Mouse (Mus musculus): ENCODE results near the gene Tex33.
A peak's percentile ranks its signal among the peaks of the same experiment; 100 is the strongest.

Tex33 gene

DNA sequence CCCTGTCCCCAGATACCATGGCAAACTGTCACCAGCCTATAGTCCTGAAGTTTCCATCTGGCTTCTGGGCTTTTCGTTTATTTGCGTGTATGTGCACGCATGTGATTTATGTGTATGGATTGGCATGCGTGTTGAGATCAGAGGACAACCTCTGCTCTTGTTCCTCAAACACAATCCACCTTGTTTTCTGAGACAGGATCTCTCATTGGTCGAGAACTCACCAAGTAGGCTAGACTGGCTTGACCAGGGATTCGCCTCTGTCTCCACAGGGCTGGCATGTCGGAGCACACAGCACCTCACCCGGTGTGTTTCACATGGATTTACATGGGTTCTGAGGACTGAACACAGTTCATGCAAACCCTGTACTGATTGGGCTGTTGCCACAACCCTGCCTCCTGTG lies 18.4 kb upstream of the Tex33 start:
- DNase-seq (ENCODE audit: low spot score in 2 of 2): no peak

DNA sequence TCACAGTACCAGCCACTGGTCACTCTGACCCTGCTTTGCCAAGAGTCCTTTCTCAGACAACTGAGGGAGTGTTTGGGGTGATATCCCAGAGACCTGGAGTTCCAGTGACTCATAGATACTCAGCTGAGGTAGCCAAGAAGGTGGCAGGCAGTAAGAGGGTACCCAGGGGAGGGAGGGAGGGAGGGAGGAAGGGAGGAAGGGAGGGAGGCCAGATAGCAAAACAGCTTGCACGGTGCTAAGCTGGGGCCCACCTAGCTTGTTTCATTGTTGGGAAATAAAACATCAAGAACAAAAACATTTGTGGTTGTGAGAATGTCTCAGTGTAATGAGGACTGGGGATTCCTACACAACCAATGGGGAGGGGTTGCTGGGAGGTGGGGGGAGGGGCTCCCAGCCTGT lies 18.0 kb upstream of the Tex33 start:
- no peak for DNase-seq (ENCODE audit: low spot score in 2 of 2)

DNA sequence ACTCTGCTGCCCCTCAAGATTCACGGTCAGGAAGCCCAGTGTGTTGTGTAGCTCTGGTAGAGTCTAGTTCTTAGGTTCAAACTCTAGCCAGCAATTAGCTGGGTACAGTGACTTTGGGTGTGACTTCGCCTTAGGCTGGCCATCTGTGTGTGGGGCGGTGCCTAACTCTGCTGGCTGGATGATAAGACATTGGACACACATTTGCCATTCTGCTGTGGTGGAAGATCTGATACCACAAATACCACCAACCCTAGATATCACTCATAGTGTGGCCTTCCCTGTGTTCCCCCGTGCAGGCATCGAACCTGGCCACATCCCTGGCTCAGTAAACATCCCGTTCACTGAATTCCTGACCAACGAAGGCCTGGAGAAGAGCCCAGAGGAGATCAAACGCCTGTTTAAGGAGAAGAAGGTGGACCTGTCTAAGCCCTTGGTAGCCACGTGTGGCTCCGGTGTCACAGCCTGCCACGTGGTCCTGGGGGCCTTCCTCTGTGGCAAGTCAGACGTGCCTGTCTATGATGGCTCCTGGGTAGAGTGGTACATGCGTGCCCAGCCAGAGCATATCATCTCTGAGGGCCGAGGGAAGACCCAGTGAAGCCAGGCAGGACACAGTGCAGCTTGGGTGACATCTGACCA lies 17.5 kb upstream of the Tex33 start:
- no peak for DNase-seq (ENCODE audit: low spot score in 2 of 2)

DNA sequence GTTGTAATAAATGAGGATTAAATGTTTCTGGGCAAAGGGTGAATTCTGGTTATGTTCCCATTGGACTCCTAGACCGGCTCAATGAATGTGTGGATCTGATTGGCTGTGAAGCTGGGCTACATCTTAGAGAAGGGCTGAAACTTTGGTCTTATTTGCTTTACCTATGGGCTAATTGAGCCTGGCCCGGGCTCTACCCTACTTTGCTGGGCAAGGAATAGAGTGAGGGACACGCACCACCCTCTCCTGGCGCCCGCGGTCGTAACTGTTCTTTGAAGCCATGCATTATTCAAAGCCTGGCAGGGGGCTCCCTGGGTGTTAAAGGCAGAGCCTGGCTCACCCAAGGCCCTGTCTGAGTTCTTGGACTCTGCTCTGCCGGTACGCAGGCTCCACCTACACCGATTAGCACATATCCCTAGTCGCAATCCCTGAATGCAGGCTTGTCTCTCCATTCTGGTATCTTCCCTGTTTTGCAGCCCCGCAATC lies 13.9 kb upstream of the Tex33 start:
- no peak for DNase-seq (ENCODE audit: low spot score in 2 of 2)

DNA sequence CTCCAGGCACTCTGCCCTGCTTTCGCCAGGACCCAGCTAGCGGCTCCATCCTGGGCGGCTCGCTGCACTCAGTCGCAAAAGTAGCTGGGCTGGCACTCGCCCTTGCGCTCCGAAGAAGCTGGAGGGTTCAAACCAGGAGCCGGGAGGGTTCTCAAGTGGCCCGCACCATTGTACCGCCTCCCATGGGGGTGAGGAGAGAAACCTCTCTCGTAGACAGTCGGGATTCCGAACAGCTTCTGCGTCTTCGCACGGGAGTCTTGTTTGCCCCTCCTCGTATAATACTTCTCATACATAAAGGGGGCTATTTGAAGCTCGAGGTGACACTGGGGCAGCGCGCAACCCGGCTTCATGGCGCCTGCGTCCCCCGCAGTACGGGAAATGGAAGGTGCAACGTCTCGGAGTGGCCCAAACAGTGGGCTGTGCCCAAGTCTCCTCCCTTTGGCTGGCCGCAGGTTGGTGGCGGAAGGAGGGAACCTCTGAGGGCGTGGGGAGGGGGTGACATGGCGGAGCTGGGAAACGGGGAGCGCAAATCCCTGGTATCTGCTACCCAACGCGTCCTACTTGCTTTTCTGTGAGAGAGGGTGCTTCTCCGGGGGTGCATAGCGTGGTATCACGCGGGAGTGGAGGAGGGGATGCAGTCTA lies 10.7 kb upstream of the Tex33 start, which contains the start of gene Mpst:
Gene Mpst (plus strand): TSS at position 124 of the 642 bp plus-strand sequence.
- peak; percentile 83 to 87 for DNase-seq (ENCODE audit: low spot score in 2 of 2)

DNA sequence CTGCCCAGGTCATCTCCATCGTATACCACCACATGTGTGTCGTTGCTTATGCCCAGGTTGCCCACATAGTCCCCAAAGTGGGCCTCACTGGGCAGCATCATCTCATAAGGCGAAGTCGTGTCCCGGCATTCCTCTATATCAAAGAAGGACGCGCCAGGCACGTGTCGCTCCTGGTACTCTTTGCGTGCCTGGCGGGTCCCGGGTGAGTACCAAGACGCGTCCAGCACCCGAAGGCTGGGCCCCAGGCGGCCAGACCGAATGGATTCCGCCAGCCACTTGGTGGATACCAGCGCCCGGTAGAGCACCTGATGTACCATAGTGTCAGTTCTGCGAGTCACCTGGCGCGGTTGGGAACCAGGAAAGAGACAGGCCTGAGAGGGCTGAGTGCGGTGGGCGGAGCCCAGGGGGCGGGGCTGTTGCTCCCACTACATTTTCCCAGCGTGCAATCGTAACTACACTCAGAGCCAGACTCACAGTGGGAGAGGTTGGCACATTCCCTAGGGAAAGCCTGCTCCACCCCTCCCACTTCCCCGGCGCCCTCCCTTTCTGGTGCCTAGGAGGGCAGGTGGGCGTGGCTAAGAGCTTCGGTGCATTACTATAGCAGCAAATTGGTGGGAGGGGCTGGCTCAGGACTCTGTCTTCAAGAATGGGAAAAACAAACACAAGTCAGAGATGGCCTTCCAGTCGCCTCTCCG lies 10.0 kb upstream of the Tex33 start, which contains the start of gene Tst:
Gene Tst (minus strand): TSS at position 391 of the 695 bp plus-strand sequence.
- peak; percentile 86 to 90 for DNase-seq (ENCODE audit: low spot score in 2 of 2)

DNA sequence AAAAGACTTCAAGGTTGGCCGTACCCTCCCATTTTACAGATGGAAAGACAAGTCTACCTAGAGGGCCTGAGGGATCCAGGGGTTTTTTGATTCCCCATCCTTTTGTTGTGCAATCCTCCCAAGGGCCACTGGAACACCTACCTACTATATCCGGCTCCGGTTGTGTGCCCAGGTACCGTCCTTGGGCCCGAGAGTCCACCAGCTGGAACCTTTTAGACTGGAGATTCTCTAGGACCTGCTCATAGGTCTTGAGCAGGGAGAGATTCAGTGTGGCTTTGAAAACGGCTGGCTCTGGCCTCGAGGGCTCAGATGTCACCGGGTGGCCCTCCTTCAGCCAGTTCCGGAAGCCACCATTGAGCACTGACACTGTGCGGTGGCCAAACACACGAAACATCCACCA lies 9.4 kb upstream of the Tex33 start:
- DNase-seq (ENCODE audit: low spot score in 2 of 2): no peak

DNA sequence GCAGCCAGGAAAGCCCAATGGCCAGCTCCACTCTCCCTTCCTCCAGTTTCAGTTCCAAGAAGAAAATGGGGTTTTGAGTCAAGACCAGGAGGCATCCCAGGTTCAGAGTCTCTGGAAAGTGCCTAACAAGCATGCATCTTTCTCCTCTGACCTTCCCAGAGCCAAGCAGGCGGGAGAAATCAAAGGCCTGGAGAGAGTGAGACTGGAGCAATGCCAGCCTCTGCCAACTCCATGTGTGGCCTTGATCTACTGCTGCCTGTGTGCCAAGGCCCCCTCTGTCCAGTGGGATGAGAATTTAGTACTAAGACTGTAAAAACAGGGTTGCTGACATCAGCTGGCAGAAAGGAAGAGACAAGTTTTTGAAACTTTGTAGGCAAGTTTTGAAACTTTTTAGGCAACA lies 8.2 kb upstream of the Tex33 start:
- peak in 1 of 2 experiments; percentile 58 for DNase-seq (ENCODE audit: low spot score in 2 of 2)

DNA sequence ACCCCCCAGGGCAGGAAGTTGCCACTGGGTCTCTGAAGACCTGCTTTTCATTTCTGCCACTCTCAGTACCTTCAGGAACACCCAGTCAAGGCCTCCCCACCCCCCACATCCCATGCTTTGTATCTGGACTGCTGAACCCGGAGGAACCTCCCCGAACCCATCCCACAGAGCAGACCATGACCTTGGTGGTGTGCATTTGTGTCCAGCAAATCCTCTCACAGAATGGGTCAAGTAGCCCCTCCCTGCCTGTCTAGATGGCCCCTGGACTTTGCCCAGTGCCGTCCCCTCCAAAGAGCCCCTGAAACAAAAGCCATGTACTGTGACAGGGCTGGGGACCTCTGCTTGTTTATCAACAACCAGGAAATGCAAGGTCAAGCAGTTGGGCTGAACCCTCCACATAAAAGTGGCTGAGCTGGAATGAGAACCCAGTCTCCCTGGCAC lies 7.6 kb upstream of the Tex33 start:
- peak in 1 of 2 experiments; percentile 54 for DNase-seq (ENCODE audit: low spot score in 2 of 2)

DNA sequence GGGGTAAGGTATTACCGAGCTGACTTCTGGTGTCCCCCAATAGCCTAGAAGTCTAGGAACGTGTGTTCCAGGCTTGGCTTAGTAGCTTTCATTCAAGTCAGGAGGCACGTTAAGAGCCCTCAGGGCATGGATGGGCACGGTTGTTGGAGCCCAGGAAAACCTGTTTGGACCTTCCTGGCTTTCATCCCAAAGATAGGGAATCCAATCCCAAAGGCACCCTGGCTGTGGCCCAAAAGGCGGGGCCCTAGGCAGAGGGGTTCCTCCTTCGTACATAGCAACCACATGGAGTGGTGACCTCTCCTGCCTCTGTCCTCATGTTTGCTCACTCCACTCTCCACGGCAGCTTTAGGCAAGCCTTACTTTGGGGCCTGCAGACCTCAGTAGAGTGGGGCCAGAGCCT lies 6.7 kb upstream of the Tex33 start:
- DNase-seq (ENCODE audit: low spot score in 2 of 2): peak in 1 of 2 experiments; percentile 37

DNA sequence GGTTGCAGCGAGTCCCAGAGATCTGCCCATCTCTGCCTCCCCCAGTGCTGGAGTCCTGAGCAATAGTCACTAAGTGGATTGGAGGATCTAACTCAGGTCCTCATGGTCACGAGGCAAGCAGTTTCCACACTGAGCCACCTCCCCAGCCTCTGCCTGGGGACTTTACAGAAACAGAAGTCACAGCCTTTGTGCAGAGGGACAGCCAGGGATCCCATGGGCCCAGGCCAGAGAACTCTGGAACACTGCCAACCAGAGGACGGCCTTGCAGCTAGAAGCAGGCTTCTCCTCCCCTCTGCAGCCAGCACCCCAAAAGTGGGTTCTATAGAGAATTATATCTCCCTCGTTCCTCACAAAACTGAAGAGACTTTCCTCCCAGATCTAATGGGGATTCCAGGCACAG lies 6.2 kb upstream of the Tex33 start:
- peak in 1 of 2 experiments; percentile 50 for DNase-seq (ENCODE audit: low spot score in 2 of 2)

DNA sequence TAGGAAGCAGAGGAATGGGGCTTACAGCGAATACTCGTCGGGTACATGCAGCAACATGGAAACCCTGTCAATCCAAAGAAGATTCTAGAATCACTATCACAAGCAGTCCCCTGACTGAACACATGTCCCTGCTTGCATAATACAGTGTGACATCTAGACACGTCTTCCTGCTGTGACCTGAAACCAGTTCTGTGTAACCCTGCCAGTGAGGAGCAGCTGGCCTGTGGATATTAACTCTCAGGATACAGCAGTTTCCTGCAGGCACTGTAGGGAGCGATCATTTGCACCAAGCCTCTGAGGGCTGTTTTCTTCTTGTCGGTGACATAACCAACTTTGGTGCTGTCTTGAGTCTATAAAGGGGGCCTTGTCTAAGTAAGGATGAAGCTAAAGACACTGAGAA lies 5.6 kb upstream of the Tex33 start:
- DNase-seq (ENCODE audit: low spot score in 2 of 2): no peak

DNA sequence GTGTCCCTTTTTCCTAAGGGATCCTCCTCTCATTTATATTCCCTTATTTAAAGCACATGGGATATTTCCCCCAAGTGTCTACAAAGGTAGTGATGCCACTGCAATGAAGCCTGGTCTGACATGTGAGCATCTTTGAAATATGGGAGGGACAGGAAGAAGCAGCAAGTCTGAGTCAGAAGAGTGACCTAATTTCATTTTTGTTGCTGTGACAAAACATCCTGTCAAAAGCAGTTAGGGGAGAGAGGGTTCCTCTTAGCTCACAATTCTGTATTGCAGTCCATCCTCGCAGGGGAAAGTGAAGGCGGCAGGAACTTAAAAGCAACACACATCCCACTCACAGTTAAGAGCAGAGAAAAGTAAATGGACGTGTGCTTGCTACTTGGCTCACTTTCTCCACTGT lies 4.9 kb downstream of the Tex33 start:
- no peak for DNase-seq (ENCODE audit: low spot score in 2 of 2)

DNA sequence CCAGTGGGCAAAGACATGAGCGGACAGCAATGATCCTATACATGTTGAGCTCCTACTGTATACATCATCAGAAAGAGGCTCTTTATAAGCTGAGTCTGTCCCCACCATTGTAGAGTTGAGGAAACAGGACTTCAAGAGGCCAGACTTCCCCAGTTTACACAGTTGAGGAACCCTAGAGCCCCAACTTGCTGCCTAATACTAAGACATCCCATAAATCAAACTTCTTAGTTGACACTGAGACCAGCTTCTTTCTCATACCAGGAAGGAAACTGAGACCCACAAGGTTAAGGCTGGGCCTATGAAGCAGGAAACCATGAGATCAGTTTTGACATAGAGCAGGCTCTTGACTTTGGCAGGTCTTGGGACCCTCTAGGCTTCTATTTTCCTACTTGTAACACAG lies 10.1 kb downstream of the Tex33 start:
- DNase-seq (ENCODE audit: low spot score in 2 of 2): no peak

DNA sequence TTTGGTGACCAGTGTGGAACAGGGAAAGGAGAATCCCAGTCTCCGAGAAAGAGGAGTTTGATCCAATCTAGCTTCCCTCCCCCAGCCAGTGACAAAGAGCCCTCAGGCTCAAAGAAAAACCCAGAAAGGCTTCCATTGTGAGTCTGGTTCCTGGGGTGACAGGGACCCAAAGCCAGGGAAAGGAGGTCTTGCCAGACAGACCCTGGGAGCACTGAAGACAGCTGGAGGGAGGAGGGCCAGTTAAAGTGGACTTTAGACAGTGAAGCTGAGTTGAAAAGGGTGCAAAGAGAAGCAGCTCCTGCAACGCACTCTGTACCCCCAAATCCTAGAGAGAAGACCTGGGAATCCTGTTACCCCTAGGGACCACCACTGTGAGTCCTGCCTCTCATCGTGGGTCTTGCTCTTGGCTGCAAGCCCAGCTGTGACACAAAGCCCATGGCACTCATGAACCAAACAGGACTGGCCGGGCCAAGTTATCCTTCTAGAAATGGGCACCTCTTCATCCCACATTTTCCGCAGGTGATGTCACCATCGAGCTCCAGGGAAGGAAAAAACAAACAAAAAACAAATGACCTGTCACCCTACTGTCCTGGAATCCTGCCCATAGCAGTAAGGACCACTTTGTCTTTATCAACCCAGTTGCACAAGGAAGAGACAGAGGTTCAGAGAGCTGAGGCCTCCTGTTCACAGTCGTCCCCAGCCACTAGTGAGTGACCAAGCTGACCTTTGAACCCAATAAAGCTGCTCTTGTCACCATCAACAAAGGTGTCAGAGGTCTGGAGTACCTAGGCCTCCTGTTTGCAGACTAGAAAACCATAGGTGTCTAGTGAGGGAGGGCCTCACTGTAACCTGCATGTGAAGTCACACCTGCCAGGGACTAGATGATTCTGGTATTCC lies 11.2 kb downstream of the Tex33 start:
- DNase-seq (ENCODE audit: low spot score in 2 of 2): no peak

DNA sequence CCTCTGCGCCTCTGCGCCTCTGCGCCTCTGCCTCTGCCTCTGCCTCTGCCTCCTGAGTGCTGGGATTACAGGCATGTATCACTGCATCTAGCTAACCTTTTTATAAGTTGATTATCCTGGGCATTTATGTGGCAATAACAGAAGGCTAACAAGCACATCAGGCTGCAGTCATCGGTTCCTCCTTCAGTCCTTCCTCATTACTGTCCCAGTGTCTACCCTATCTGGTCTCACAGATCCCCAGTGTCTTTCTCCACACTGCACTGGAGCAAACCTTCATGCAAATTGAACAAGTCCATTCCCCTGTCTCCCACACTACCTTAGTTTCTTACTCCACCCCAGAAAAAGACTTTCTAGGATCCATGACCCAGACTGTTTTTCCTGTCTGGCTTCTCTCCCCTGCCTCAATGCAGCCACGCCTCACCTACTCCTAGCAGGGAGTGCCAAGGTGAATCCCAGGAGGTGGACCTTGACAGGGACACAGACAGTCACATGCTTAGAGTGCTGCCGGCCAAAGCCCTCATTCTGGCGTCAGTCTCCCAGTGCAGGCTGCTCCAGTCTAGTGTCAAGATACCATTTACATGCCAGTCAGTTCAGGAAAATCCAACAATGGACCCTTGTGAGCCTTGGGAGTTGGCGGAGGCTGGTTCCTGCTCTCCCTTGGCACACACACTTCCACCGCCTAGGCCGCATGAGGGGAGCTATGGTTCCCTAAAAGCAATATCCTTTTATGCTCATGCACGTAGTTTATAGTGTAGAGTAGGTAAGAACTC lies 12.1 kb downstream of the Tex33 start:
- no peak for DNase-seq (ENCODE audit: low spot score in 2 of 2)

DNA sequence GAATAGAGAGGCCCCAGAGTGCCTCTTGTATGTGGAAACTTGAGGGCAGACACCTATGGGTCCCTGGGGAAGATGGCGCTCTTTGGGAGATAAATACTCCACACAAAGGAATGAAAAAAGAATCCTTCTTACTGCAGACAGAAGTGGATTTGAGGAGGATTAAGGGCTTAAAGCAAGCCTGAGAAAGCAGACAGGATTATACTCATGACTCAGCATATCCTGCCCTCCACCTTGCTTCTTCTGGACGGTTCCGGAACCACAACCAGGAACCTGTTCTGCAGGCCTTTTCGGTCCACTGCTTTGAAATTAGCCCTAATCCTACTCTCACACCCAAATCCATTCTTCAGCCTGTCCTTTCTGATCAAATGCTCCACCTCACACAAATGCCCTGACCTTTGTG lies 13.6 kb downstream of the Tex33 start:
- DNase-seq (ENCODE audit: low spot score in 2 of 2): no peak

DNA sequence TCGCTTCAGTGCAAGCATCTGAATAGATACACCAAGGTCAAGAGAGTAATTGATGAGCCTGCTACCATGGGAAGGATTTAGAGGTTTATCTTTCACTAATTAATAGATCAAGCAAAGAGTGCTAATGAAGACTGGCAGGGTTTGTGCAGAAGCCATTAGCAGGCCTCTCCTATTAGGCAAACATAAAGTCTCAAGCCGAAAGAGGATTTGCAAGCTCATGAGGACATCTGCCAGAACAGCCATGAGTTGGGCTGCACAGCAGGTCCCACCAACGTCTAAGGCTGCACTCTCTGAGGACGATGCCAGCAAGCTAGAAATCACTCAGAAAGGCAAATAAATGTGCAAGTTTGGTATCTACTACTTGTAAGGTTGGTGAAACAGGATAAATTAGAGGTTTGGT lies 15.0 kb downstream of the Tex33 start:
- DNase-seq (ENCODE audit: low spot score in 2 of 2): no peak

DNA sequence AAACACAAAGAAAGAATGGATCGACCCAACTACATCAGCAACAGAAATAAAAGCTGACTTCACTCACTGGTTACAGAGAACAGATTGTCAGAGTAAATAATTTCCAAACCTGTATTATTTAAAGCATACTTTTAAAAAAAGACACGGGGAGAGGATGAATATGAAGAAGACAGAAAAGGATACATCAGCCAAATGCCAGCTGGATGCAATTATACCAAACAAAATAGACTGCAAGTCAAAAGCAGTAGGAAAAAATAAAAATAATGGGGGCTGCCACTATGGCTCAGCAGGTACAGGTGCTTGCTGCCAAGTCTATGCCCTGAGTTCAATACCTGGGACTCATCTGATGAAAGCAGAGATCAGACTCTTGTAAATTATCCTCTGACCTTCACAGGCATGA lies 15.5 kb downstream of the Tex33 start:
- no peak for DNase-seq (ENCODE audit: low spot score in 2 of 2)

DNA sequence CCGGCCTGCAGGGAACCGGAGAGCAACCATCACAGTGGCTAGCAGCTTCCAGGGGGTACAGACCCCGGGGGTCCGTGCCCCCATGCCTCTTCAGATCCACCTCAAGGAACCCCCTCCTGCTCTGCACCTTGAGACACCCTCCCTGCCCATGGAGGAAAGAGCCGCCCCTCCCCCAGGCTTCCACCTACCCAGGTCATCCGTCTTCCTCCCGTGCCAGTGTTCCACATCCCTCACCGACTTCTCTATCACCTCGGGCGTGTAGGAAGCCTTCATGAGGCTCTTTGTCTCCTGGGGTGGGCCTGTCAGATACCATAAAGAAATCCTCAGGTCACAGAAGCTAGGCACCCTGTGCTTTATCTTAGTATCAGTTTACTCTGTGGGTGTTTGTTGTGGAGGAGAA lies 17.2 kb downstream of the Tex33 start:
- no peak for DNase-seq (ENCODE audit: low spot score in 2 of 2)

DNA sequence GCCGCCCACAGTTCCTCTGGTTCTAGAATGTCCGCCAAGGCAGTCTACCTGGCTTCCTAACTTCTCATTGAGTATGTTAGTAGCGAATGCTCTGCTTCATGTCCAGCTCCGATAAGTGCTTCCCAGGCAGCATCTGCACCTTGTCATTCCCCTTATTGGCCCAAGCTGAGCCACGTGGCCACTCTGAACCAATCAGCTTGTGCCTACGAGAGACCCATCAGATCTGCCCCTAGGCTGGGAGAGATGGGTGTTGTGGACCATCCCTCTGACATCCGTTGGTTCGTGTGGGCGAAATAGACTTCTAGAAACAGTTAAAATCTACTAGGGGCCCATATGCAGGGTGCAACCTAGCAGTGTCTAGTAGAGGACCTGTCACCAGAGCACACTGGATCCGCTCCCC lies 17.9 kb downstream of the Tex33 start:
- no peak for DNase-seq (ENCODE audit: low spot score in 2 of 2)

Measured in urinary bladder, postnatal 4 days (tissue).